Mouse (Mus musculus): Measurements from ENCODE around the gene Sec1.
A peak's percentile ranks its signal among the peaks of the same experiment; 100 is the strongest.

Gene Sec1

DNA sequence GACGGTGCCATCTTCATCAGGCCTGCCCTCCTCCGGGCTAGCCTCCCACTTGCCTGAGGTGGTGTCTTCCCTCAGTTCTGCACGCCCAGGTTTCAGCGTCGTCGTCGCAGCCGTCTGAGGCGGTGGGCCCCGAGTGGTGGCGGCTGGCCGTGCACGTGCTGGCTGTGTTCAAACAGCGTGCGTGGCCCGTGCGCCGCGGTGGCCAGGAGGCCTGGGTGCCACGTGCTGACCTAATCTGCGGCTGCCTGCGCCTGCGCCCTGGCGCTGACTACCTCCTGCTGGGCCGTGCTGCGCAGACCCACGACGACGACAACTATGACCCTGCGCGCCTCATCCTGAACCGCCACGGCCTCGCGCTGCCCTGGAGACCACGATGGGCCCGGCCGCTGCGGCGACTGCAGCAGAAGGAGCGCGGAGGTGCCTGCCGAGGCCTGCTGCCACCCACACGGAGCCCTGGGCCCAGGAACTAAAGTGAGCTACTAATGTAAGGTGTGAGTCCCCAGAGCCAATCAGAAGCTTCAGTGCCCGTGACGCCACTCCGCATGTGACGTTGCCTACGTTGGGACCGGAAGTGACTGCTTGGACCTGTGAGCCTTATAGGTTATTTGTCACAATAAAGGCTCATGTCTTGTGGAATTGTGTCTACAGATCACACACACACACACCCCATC is at the start of gene Sec1:
Gene Sec1, minus strand, starts transcription at position 482 of the 671 bp plus-strand sequence.
- no peak for DNase-seq

- DNase-seq: no peak
Observed at GRCm38 (mm10) chr7:45742338-45742737, 48.1 kb upstream of the Sec1 start.

GRCm38 (mm10) chr7:45741777-45742176 is 47.6 kb upstream of the Sec1 start:
- DNase-seq: no peak

- no peak for DNase-seq
Observed at GRCm38 (mm10) chr7:45741308-45741707, 47.1 kb upstream of the Sec1 start.

DNA sequence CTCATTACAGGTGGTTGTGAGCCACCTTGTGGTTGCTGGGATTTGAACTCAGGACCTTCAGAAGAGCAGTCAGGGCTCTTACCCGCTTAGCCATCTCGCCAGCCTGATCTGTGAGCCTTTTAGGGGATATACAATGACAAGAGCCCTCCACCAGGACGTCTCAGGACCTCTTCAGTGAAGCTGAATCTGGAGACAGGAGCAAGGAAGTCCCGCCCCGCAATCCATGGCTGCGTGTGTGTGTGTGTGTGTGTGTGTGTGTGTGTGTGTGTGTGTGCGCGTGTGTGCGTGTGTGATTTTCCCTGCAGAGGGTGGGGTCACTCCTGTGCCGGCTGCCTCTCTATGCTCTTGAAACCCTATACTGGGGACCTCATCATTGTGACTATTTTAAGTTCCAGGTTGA is 45.6 kb upstream of the Sec1 start:
- no peak for DNase-seq

- peak; percentile 75 for DNase-seq
Observed at GRCm38 (mm10) chr7:45739162-45739763, 45.1 kb upstream of the Sec1 start.

- DNase-seq: no peak
Observed at GRCm38 (mm10) chr7:45733477-45733876, 39.3 kb upstream of the Sec1 start.

- DNase-seq: no peak
Observed at GRCm38 (mm10) chr7:45730727-45731431, 36.7 kb upstream of the Sec1 start.

DNA sequence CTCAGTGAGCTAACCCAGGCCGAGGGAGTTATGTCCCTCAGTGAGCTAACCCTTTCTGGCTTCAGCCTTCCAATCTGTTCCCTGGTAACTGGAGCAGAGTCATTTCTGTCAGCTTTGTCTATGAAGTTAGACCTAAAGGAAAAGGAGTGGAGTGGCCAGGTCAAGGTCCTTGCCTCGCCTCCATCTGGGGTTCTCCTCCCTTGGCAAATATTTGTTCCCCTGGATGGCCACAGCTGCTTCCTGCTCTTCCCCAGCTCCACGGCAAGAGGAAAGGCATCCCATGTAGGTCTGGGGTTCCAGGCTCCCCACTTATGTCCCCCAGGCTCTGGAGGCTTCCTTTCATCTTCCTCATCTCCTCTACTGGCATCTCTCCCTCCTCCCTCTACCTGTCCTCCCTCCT is 33.4 kb upstream of the Sec1 start:
- no peak for DNase-seq

DNA sequence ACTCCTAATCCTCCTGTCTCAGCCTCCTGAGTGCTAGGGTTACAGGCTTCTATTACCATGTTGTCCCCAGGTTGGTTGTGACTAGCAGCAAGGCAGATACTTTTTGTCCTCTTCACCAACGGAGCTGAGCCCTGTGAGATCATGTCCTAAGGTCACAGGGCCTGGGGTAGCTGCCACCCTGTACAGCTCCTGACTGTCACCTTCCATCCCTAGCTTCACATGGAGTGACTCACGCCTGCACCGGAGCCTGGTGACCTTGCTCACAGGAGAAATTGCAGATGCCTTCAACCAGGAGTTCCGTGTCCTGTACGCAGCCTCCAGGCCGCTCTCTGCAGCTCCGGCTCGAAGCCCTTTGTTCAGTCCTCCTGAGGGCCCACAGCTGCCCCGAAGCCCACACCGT is 32.2 kb upstream of the Sec1 start:
- DNase-seq: no peak

- DNase-seq: no peak
Observed at GRCm38 (mm10) chr7:45725713-45726112, 31.5 kb upstream of the Sec1 start, which contains the start of gene Spaca4. Gene Spaca4 (minus strand): TSS chr7:45725813.

DNA sequence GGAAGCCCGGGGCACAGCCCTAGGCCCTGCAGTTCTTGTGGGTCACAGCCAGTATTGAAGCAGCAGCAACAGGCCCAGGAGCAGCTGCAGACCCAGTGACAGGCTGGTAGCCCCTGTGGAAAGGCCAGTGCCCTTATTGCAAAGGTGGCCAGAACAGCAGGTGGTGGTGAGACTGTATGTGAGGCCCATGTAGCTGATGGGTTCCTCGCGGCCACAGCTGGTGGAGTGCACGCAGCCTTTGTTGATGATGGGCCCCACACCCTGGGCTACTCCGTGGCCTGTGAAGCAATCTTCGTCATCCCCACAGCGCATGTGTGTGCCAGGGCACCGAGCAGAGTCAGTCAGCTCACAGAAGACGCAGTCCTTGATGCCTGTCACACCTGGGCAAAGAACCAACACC is 30.9 kb upstream of the Sec1 start:
- DNase-seq: no peak

DNA sequence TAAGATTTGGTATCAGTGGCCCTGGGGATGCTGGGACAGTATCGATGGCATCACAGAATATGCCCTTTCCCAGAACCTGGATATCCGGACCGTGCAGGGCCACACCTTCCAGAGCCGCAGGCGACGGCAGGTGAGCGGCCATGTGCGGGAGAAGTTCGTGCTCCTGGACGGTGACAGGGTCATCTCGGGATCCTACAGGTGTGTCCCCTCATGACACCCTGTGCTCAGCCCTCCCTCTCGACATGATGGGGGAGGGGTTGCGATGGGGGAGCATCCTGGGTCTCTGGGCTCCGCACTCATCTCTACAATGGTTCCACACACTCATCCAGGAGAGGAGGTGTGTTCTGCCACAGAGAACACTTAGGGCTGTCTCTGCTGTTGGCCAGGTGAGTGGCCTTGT is 29.6 kb upstream of the Sec1 start:
- peak; percentile 36 for DNase-seq

GRCm38 (mm10) chr7:45723301-45723700 is 29.1 kb upstream of the Sec1 start:
- DNase-seq: peak; percentile 42

GRCm38 (mm10) chr7:45722348-45722713 is 28.1 kb upstream of the Sec1 start:
- peak; percentile 62 for DNase-seq

DNA sequence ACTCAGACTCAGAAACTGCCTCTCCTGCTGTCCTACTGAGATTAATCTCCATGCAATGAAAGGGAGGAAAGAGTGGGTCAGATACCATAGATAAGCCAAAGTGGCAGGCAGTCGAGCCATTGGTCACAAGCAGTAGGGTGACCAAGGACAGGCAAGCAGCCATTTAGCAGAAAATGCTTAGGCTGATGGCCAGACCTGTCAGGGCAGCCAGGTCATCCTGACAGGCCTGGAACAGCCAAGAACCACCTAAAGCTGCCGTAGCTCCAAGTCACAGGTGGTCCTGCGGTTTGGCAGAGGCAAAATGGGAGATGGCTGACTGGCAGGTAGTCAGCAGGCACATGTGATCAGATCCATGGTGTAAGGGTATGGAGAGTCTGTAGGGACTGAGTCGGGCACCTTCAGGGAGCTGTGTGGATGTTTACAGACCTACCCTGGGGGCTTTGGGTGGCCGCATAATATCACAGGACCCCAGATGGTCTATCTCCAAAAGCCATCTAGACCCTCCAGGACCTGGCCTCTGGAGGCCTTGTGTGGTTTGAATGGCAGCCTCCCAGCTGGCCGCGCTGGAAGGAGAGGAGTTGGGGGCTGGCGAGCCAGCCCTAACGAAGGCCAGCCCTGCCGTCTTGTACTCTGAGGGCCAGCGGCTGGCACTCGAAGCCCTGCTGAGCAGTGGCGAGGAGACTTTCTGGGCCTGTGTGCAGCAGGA is 27.6 kb upstream of the Sec1 start:
- DNase-seq: peak; percentile 60

- DNase-seq: no peak
Observed at GRCm38 (mm10) chr7:45721234-45721571, 27.0 kb upstream of the Sec1 start.

GRCm38 (mm10) chr7:45720413-45721233 is 26.4 kb upstream of the Sec1 start, which contains the start of gene Fam83e:
Gene Fam83e (plus strand): TSS chr7:45721212.
- peak; percentile 61 for DNase-seq

DNA sequence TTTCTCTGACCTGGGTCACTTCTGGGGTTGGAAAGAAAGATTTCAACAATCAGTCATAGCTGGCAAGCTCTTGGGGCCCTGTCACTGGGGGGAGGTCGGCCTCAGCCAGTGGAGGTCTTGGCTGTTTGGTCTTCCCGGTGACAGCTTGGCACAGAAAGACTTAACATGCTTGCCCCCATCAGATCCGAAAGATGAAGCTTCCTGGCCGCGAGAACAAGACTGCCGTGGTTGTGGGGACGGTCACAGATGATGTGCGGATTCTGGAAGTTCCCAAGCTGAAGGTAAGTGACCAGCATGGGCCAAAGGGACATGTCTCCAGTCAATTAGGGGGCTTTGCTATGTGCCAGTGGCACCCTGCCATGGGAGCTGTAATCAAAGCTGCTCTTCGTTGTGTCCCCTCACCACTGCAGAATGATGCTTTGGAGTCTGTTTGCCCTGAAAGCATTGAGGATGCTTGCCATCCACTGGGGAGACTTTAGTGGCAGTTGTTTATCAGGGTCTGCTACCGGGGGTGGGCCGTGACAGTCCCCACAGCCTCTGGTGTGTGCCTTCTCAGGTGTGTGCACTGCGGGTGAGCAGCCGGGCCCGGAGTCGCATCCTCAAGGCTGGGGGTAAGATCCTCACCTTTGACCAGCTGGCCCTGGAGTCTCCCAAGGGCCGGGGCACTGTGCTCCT is 25.7 kb upstream of the Sec1 start:
- DNase-seq: peak; percentile 52

- peak; percentile 59 for DNase-seq
Observed at GRCm38 (mm10) chr7:45719180-45719579, 25.0 kb upstream of the Sec1 start.

DNA sequence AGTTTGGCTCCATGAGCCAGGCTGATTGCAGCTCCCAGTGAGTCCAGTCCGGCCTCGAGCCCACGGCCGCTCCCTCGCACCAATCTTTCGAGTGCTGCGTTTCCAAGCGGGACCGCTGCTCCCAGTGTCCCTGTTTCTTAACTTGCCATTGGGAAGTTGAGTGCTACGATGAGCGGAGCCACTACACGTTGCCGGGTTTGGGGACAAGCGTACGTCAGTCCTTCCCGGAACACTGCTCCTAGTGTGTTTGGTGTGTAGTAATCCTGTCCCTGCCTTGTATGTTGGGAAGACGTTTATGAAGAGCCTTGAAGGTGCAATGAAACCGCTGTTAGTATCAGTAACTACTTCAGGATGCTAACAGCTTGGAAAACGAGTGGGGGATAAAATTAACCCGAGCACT is 24.1 kb upstream of the Sec1 start:
- no peak for DNase-seq

DNA sequence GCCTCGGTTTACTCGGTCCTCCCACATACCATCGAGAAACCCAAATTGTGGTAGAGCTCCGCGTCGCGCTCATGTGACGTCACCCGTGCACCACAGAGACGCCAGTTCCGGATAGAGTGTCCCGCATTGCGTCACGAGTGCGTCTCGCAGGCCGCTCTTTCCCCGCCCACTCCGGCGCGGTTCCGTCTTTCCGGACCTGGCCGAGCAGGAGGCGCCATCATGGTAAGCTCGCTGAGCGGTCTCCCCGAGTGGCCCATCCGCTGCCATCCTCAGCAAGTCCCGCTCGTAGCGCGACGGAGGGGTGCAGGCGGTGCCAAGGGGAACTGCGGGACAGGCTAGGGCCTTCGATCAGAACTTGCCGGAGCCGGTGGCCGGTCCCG is 23.7 kb upstream of the Sec1 start, which contains the start of gene Sphk2:
Gene Sphk2, minus strand, starts transcription at position 85 of the 380 bp plus-strand sequence.
- DNase-seq: peak; percentile 98
